Mouse (Mus musculus): Measurements from ENCODE around the gene A630076J17Rik.

DNA sequence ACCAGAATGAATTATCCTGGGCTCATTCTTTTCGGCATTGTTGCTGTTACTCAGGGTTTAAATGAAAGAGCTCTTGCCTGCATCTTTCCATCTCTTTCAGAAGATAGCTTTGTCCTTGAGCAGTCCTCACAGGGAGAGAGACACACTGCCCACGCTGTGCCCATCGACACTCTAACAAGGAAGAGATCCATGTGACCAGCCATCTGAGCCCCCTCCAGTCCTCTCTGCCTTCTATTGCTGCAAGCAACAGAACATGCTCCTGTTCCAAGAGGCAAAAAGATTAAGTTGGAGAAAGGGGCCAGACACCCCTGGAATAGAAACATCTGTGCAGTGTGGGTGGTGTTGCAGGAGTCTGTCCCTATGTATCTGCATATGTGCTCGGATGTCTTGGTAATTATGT is 43.4 kb upstream of the A630076J17Rik start:
- TF ChIP-seq CTCF (IDR thresholded peaks at IDR 0.05; ENCODE audit: low read depth) (no peak), EP300 (IDR thresholded peaks at IDR 0.05; ENCODE audit: low read depth) (no peak)
